Mouse (Mus musculus) heart, adult 2 months (tissue): ENCODE data around the gene Vill. TPM values are rescaled to one million over a fixed set of nuclear protein-coding genes. Genes with fewer than 3 reads are reported as not detected.
A peak's percentile ranks its signal among the peaks of the same experiment; 100 is the strongest.

Source experiments
- DNase-seq, 2 experiments: peaks; one replicate each; pipeline ENCODE4 v3.0.0; 2021
- H3K27ac ChIP-seq: fragments of 200-600 bp; 2 replicates; pipeline ENCODE4 v1.8.1; 2022
- H3K27me3 ChIP-seq: fragments of 200-500 bp; 2 replicates; pipeline ENCODE4 v1.6.1; 2012; ENCODE audit warnings: mild to moderate bottlenecking, low read length, inconsistent platforms, mixed read lengths; ENCODE audit not compliant: control insufficient read depth, insufficient read depth
- H3K36me3 ChIP-seq: fragments of 200-500 bp; 2 replicates; pipeline ENCODE4 v1.6.1; 2012; ENCODE audit warnings: low read length, inconsistent platforms; ENCODE audit not compliant: control insufficient read depth, insufficient read depth
- H3K4me1 ChIP-seq: fragments of 200-500 bp; 2 replicates; pipeline ENCODE4 v1.6.1; 2011; ENCODE audit warnings: low read length; ENCODE audit not compliant: control insufficient read depth, insufficient read depth
- H3K4me3 ChIP-seq: fragments of 200-600 bp; 2 replicates; pipeline ENCODE4 v1.8.1; 2022
- H3K79me2 ChIP-seq: fragments of 200-500 bp; replicated peaks from 2 replicates; pipeline ENCODE4 v1.6.1; 2012; ENCODE audit warnings: mild to moderate bottlenecking, inconsistent platforms, low read length, moderate library complexity, mixed read lengths; ENCODE audit not compliant: control insufficient read depth, insufficient read depth
- H3K9ac ChIP-seq: fragments of 200-500 bp; 2 replicates; pipeline ENCODE4 v1.6.1; 2012; ENCODE audit warnings: low read depth, mild to moderate bottlenecking, control low read depth, inconsistent platforms, low read length, mixed read lengths
- CTCF ChIP-seq: fragments of 200-600 bp; IDR thresholded peaks from 2 replicates; pipeline ENCODE4 v1.8.1; 2022; ENCODE audit warnings: antibody characterized with exemption, mild to moderate bottlenecking, moderate library complexity
- EP300 ChIP-seq: fragments of 200-500 bp; IDR thresholded peaks from 2 replicates; pipeline ENCODE4 v1.6.1; 2011; ENCODE audit warnings: low read depth, low read length, control low read depth; ENCODE audit not compliant: insufficient read depth
- POLR2A ChIP-seq: fragments of 200-500 bp; IDR thresholded peaks from 2 replicates; pipeline ENCODE4 v1.6.1; 2011; ENCODE audit warnings: mild to moderate bottlenecking, low read depth, low read length, control low read depth; ENCODE audit not compliant: insufficient read depth
- WGBS: fragments of 180-500 bp; shearing (Covaris S2); methylation state at CpG from one replicate; pipeline ENCODE4 v1.1.7; 2018; 5-methylcytosine and 5-hydroxymethylcytosine counted together
- intact Hi-C: fragments of 180-260 bp; cut with DNase I; formaldehyde crosslinking; loops from one replicate; pipeline ENCODE4 v1.15.1; 2025
- microRNA-seq, 2 experiments: library from miRNA; unstranded; fragments of <30 nt; microRNA quantifications; one replicate each; pipeline ENCODE4 v1.2.0; 2021
- polyA plus RNA-seq: library from polyadenylated mRNA; depleted of rRNA; stranded (reverse); fragments of >200 nt; gene quantifications from 2 replicates; pipeline ENCODE4 v1.2.3, GENCODE M21; 2012; rRNA removed
- total RNA-seq, 2 experiments: library from RNA; stranded (reverse); gene quantifications; 2 replicates each; pipeline ENCODE4 v1.2.3; 2021

The Vill gene
- total and polyA plus RNA-seq, 3 experiments = 0.20 to 1.4 (median 0.34) TPM

GRCm38 (mm10) chr9:119110640-119111039 lies 58.1 kb downstream of the Vill start:
- intact Hi-C loops = no loop called here
- Histone ChIP-seq H3K9ac (no peak overlapping the region), H3K27ac (no peak overlapping the region), H3K36me3 (no peaks in the 10 kb centered on the region), H3K4me3 (no peak overlapping the region), H3K27me3 (no peaks in the 10 kb centered on the region), H3K4me1 (no peaks in the 10 kb centered on the region), H3K79me2 (no peaks in the 10 kb centered on the region)
- peak in 1 of 2 experiments; percentile 14 for DNase-seq
- TF ChIP-seq EP300 (no peak), POLR2A (no peak), CTCF (no peak)
- 59% methylated on average over 3 of the region's 3 CpGs for WGBS

GRCm38 (mm10) chr9:119114911-119115310 lies 62.3 kb downstream of the Vill start:
- H3K4me1 ChIP-seq = no peaks in the 10 kb centered on the region
- no peak overlapping the region for H3K9ac ChIP-seq
- no peaks in the 10 kb centered on the region for H3K79me2 ChIP-seq
- WGBS = 81% methylated on average over 17 of the region's 17 CpGs
- H3K27me3 ChIP-seq = no peaks in the 10 kb centered on the region
- H3K4me3 ChIP-seq = no peak overlapping the region
- DNase-seq = no peak
- TF ChIP-seq CTCF = no peak
- no peak for TF ChIP-seq POLR2A
- TF ChIP-seq EP300 = no peak
- no peak overlapping the region for H3K27ac ChIP-seq
- no peaks in the 10 kb centered on the region for H3K36me3 ChIP-seq
- intact Hi-C loops = loop anchor here (5.0 kb wide), 1 partner anchor 182 kb away; no protein-coding TSS in a partner anchor

GRCm38 (mm10) chr9:119119409-119120167 lies 67.0 kb downstream of the Vill start:
- no peak for DNase-seq
- TF ChIP-seq POLR2A (no peak), CTCF (no peak), EP300 (no peak)
- H3K36me3 ChIP-seq = no peaks in the 10 kb centered on the region
- no peak overlapping the region for H3K27ac ChIP-seq
- no peaks in the 10 kb centered on the region for H3K4me1 ChIP-seq
- intact Hi-C loops = loop anchor here (5.0 kb wide), 1 partner anchor 178 kb away; no protein-coding TSS in a partner anchor
- H3K27me3 ChIP-seq = no peaks in the 10 kb centered on the region
- no peak overlapping the region for H3K4me3 ChIP-seq
- H3K9ac ChIP-seq = no peak overlapping the region
- WGBS = 88% methylated on average over 19 of the region's 19 CpGs
- no peaks in the 10 kb centered on the region for H3K79me2 ChIP-seq

- Histone ChIP-seq H3K27ac (no peak overlapping the region), H3K4me1 (no peaks in the 10 kb centered on the region), H3K9ac (no peak overlapping the region), H3K27me3 (no peaks in the 10 kb centered on the region), H3K36me3 (no peaks in the 10 kb centered on the region), H3K4me3 (no peak overlapping the region), H3K79me2 (no peaks in the 10 kb centered on the region)
- WGBS = 60% methylated on average over 3 of the region's 3 CpGs
- intact Hi-C loops = no loop called here
- no peak for DNase-seq
- no peak for TF ChIP-seq POLR2A
- no peak for TF ChIP-seq EP300
Measured at GRCm38 (mm10) chr9:119120168-119120560, 67.6 kb downstream of the Vill start.

Small RNA genes within 50 kb of the gene (microRNA-seq; reads per million reads assigned to microRNA genes)
- 6.2 to 101 reads per million in 2 experiments for gene Mir26a-1

Other genes with a start within 250 kb of the Vill start
- gene Ctdspl, start 126.3 kb upstream of the Vill start, total RNA-seq = 1 to 10 TPM; 9.0 to 9.7 TPM
- 8.5 and 9.6 TPM in 2 replicates for gene Ctdspl, start 126.3 kb upstream of the Vill start, polyA plus RNA-seq
- 10 to 100 TPM; 14.5 to 16.6 TPM for gene Plcd1, start 40.7 kb downstream of the Vill start, total RNA-seq
- 32.2 and 39.4 TPM in 2 replicates for gene Plcd1, start 40.7 kb downstream of the Vill start, polyA plus RNA-seq
- under 1 TPM; 0.13 to 0.32 TPM for gene Dlec1, start 49.7 kb downstream of the Vill start, total RNA-seq
- 0.20 and 0.82 TPM in 2 replicates for gene Dlec1, start 49.7 kb downstream of the Vill start, polyA plus RNA-seq
- 1 to 10 TPM; 1.4 to 1.6 TPM for gene Acaa1b, start 104.3 kb downstream of the Vill start, total RNA-seq
- 2.2 and 2.4 TPM in 2 replicates for gene Acaa1b, start 104.3 kb downstream of the Vill start, polyA plus RNA-seq
- gene Gm47289, start 106.4 kb downstream of the Vill start, total RNA-seq = not detected
- not detected in 2 replicates for gene Gm47289, start 106.4 kb downstream of the Vill start, polyA plus RNA-seq
- gene Slc22a13, start 156.3 kb downstream of the Vill start, total RNA-seq = not detected
- 0.06 TPM in 1 of 2 replicates, not detected in the other for gene Slc22a13, start 156.3 kb downstream of the Vill start, polyA plus RNA-seq